17 mouse cellular contexts compared by ENCODE assay signal in genomic region chr7:27026581-27026980, GRCm38 (mm10). TPM values are rescaled to one million over a fixed set of nuclear protein-coding genes. Genes with fewer than 3 reads are reported as not detected.
"Had no signal": no experiment of that assay in that cellular context is flagged by ENCODE, and none has a peak within 500 bp of the region (broad histone marks: within the 10 kb centered on the region; RNA-seq: fewer than 3 reads in every experiment).

No protein-coding gene starts in this region.

RNA-seq across cellular contexts. Expression of gene Cyp2a12, which starts 2.3 kb away (rescaled TPM):
- total RNA-seq: layer of hippocampus, adult 18-20 months; layer of hippocampus, postnatal 14 days; left cerebral cortex, adult 8-10 months; left cerebral cortex, postnatal 14 days; left cerebral cortex, postnatal 4 days; megakaryocyte, adult 5-6 weeks had no signal
- polyA plus RNA-seq: kidney, embryonic 16.5 days; limb, embryonic 12.5 days; limb, embryonic 15.5 days; lung, embryonic 15.5 days; macrophage; midbrain, embryonic 12.5 days; midbrain, embryonic 15.5 days; neural tube, embryonic 12.5 days; neural tube, embryonic 15.5 days; stomach, embryonic 14.5 days; thymus, postnatal 0 days had no signal
